Mouse (Mus musculus) heart, postnatal 0 days (tissue): ENCODE results near the gene Ntm.

Experiments
- CTCF ChIP-seq: IDR thresholded peaks from 2 replicates; pipeline ENCODE4 v1.5.1; 2016; ENCODE audit warnings: antibody characterized with exemption, control low read depth, low read depth
- EP300 ChIP-seq: IDR thresholded peaks from 2 replicates; pipeline ENCODE4 v1.6.1; 2016; ENCODE audit warnings: antibody characterized with exemption, low read depth

GRCm38 (mm10) chr9:29319197-29319596, 643.7 kb downstream of the Ntm start:
- TF ChIP-seq CTCF (no peak), EP300 (no peak)
